Mouse (Mus musculus): ENCODE results near the gene Sbpl. TPM values are rescaled to one million over a fixed set of nuclear protein-coding genes. Genes with fewer than 3 reads are reported as not detected.
A peak's percentile ranks its signal among the peaks of the same experiment; 100 is the strongest.
"Not testable (repeated sequence)": the region's sequence is repeated elsewhere in the genome, so short reads cannot be mapped to it uniquely, and the experiment has no call there.

Sbpl gene
- total RNA-seq, 1 experiment from 2014 or later = not detected

GRCm38 (mm10) chr17:23965805-23966425, 10.8 kb upstream of the Sbpl start:
- ATAC-seq (replicated peaks; ENCODE audit: low read depth, poor library complexity, severe bottlenecking) = no peak

GRCm38 (mm10) chr17:23961573-23962122, 6.6 kb upstream of the Sbpl start:
- no peak for ATAC-seq (replicated peaks; ENCODE audit: low read depth, poor library complexity, severe bottlenecking)

GRCm38 (mm10) chr17:23960084-23960738, 5.1 kb upstream of the Sbpl start:
- ATAC-seq (replicated peaks; ENCODE audit: low read depth, poor library complexity, severe bottlenecking) = peak; percentile 98

GRCm38 (mm10) chr17:23950828-23951227, 4.2 kb downstream of the Sbpl start:
- not testable (repeated sequence) for ATAC-seq (replicated peaks; ENCODE audit: low read depth, poor library complexity, severe bottlenecking)

GRCm38 (mm10) chr17:23949068-23949467, 6.0 kb downstream of the Sbpl start:
- ATAC-seq (replicated peaks; ENCODE audit: low read depth, poor library complexity, severe bottlenecking) = no peak

- ATAC-seq (replicated peaks; ENCODE audit: low read depth, poor library complexity, severe bottlenecking) = not testable (repeated sequence)
Measured at GRCm38 (mm10) chr17:23947486-23947885, 7.6 kb downstream of the Sbpl start.

GRCm38 (mm10) chr17:23941372-23941771, 13.7 kb downstream of the Sbpl start, which contains the start of gene Sbp:
Gene Sbp (plus strand): TSS chr17:23941672.
- no peak for ATAC-seq (replicated peaks; ENCODE audit: low read depth, poor library complexity, severe bottlenecking)

- peak; percentile 54; the same call in 1 of the 2 replicates for ATAC-seq (replicated peaks; ENCODE audit: low read depth, poor library complexity, severe bottlenecking)
Measured at GRCm38 (mm10) chr17:23931157-23931556, 23.9 kb downstream of the Sbpl start.

- ATAC-seq (replicated peaks; ENCODE audit: low read depth, poor library complexity, severe bottlenecking) = peak; percentile 53
Measured at GRCm38 (mm10) chr17:23925090-23925493, 30.0 kb downstream of the Sbpl start.

- peak; percentile 98 for ATAC-seq (replicated peaks; ENCODE audit: low read depth, poor library complexity, severe bottlenecking)
Measured at GRCm38 (mm10) chr17:23924531-23925007, 30.5 kb downstream of the Sbpl start.

- not testable (repeated sequence) for ATAC-seq (replicated peaks; ENCODE audit: low read depth, poor library complexity, severe bottlenecking)
Measured at GRCm38 (mm10) chr17:23917158-23917557, 37.9 kb downstream of the Sbpl start, which contains the start of gene Dcpp3. Gene Dcpp3 (plus strand): TSS chr17:23917458.

Other genes with a start within 250 kb of the Sbpl start
- not detected in 2 replicates for gene 1520401A03Rik, start 232.5 kb downstream of the Sbpl start, total RNA-seq (2017)
- gene Pkmyt1, start 228.9 kb downstream of the Sbpl start, total RNA-seq (2017) = 14.3 and 28.1 TPM in 2 replicates
- 4.4 and 5.3 TPM in 2 replicates for gene Paqr4, start 214.4 kb downstream of the Sbpl start, total RNA-seq (2017)
- not detected in 2 replicates for gene Kremen2, start 209.4 kb downstream of the Sbpl start, total RNA-seq (2017)
- gene Flywch1, start 183.7 kb downstream of the Sbpl start, total RNA-seq (2017) = 33.8 and 34.0 TPM in 2 replicates
- gene Flywch2, start 169.2 kb downstream of the Sbpl start, total RNA-seq (2017) = 0.46 and 4.6 TPM in 2 replicates
- gene Srrm2, start 164.7 kb downstream of the Sbpl start, total RNA-seq (2017) = 234 and 239 TPM in 2 replicates
- 96.2 and 130 TPM in 2 replicates for gene Elob, start 126.1 kb downstream of the Sbpl start, total RNA-seq (2017)
- not detected in 2 replicates for gene Prss33, start 119.2 kb downstream of the Sbpl start, total RNA-seq (2017)
- not detected in 2 replicates for gene Prss32, start 111.4 kb downstream of the Sbpl start, total RNA-seq (2017)
- not detected in 2 replicates for gene Prss41, start 111.1 kb downstream of the Sbpl start, total RNA-seq (2017)
- gene Prss21, start 87.2 kb downstream of the Sbpl start, total RNA-seq (2017) = not detected in 2 replicates
- not detected in 2 replicates for gene Dcpp1, start 74.4 kb downstream of the Sbpl start, total RNA-seq (2017)
- gene Dcpp2, start 74.4 kb downstream of the Sbpl start, total RNA-seq (2017) = not detected in 2 replicates
- gene Dcpp3, start 37.8 kb downstream of the Sbpl start, total RNA-seq (2017) = not detected in 2 replicates
- gene Sbp, start 13.6 kb downstream of the Sbpl start, total RNA-seq (2017) = not detected in 2 replicates
- not detected in 2 replicates for gene Prss30, start 25.3 kb upstream of the Sbpl start, total RNA-seq (2017)
- not detected in 2 replicates for gene Prss22, start 42.8 kb upstream of the Sbpl start, total RNA-seq (2017)
- not detected in 2 replicates for gene Prss27, start 82.9 kb upstream of the Sbpl start, total RNA-seq (2017)
- 17.8 and 19.2 TPM in 2 replicates for gene Kctd5, start 118.2 kb upstream of the Sbpl start, total RNA-seq (2017)
- gene Pdpk1, start 195.7 kb upstream of the Sbpl start, total RNA-seq (2017) = 33.8 and 40.7 TPM in 2 replicates
- 22.5 and 23.0 TPM in 2 replicates for gene Amdhd2, start 208.5 kb upstream of the Sbpl start, total RNA-seq (2017)
- 81.5 and 89.8 TPM in 2 replicates for gene Atp6v0c, start 214.4 kb upstream of the Sbpl start, total RNA-seq (2017)

Measured in common myeloid progenitor, adult 5-6 weeks (primary cell).